9 mouse cellular contexts compared by ENCODE assay signal in the genomic region with DNA sequence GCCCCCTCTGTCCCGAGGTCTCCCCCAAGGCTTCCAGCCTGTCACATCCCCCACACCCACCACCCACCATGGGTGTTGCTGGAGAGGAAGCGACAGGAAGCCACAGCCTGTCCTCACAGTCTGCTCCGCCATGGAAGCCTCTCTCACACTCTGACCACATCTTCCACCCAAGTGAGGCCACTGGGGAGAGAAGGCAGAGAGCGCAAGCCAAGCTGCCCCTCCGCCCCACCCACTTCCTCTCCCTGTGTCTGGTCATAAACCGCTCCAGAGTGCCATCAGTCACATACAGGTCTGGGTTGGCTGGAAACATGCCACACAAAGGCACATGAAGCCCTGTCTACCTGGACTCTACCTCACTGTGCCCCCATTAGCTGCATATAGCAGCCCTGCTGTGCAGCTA. TPM values are rescaled to one million over a fixed set of nuclear protein-coding genes. Genes with fewer than 3 reads are reported as not detected.
DNase-seq lines count a peak whose midpoint lies in the region; ATAC-seq and TF ChIP-seq lines count a peak whose summit lies in the region.
"Had no signal": no experiment of that assay in that cellular context is flagged by ENCODE, and none has a peak within 500 bp of the region (broad histone marks: within the 10 kb centered on the region; RNA-seq: fewer than 3 reads in every experiment).

No protein-coding gene starts in this region.

- H3K27me3 ChIP-seq in forebrain, embryonic 10.5 days (ENCODE audit: poor library complexity, severe bottlenecking), result no peaks in the 10 kb centered on the region
- H3K27me3 ChIP-seq in forebrain, embryonic 11.5 days (ENCODE audit: control insufficient read depth, insufficient read depth, low read length), result no peaks in the 10 kb centered on the region
- H3K27me3 ChIP-seq in G1E (ENCODE audit: insufficient read depth, low read length), result peaks cover 48% of the 10 kb centered on the region
- no peaks in the 10 kb centered on the region for H3K27me3 ChIP-seq in liver, embryonic 16.5 days (ENCODE audit: control insufficient read depth, insufficient read depth, low read depth, low read length)
- H3K27me3 ChIP-seq in forebrain, postnatal 0 days (ENCODE audit: insufficient read depth, low read length), result no peaks in the 10 kb centered on the region
- H3K27me3 ChIP-seq in kidney, embryonic 15.5 days, result no peaks in the 10 kb centered on the region

- no peaks in the 10 kb centered on the region for H3K9me3 ChIP-seq in forebrain, embryonic 10.5 days
- H3K9me3 ChIP-seq in forebrain, embryonic 11.5 days (ENCODE audit: control insufficient read depth, low read length), result no peaks in the 10 kb centered on the region
- no peaks in the 10 kb centered on the region for H3K9me3 ChIP-seq in G1E (replicated peaks)
- H3K9me3 ChIP-seq in liver, embryonic 16.5 days (replicated peaks; ENCODE audit: control insufficient read depth, low read length), result no peaks in the 10 kb centered on the region
- H3K9me3 ChIP-seq in forebrain, postnatal 0 days (ENCODE audit: low read length), result no peaks in the 10 kb centered on the region
- H3K9me3 ChIP-seq in kidney, embryonic 15.5 days (replicated peaks), result no peaks in the 10 kb centered on the region

- WGBS in forebrain, embryonic 10.5 days, result 92% methylated on average over 6 of the region's 6 CpGs
- 88% methylated on average over 6 of the region's 6 CpGs for WGBS in forebrain, embryonic 11.5 days
- 27% methylated on average over 6 of the region's 6 CpGs for WGBS in liver, embryonic 16.5 days (ENCODE audit: insufficient replicate concordance)
- WGBS in forebrain, postnatal 0 days, result 87% methylated on average over 6 of the region's 6 CpGs
- 66% methylated on average over 6 of the region's 6 CpGs for WGBS in kidney, embryonic 15.5 days

- peaks cover 14% of the 10 kb centered on the region for H3K4me1 ChIP-seq in forebrain, embryonic 10.5 days
- peaks cover 4% of the 10 kb centered on the region for H3K4me1 ChIP-seq in forebrain, embryonic 11.5 days (replicated peaks; ENCODE audit: control insufficient read depth, insufficient read depth, low read length)
- peaks cover 66% of the 10 kb centered on the region for H3K4me1 ChIP-seq in G1E (ENCODE audit: insufficient read depth, low read depth, low read length)
- peaks cover 22% of the 10 kb centered on the region for H3K4me1 ChIP-seq in liver, embryonic 16.5 days (ENCODE audit: control insufficient read depth, low read depth, low read length)
- H3K4me1 ChIP-seq in forebrain, postnatal 0 days (ENCODE audit: insufficient read depth), result no peaks in the 10 kb centered on the region
- H3K4me1 ChIP-seq in kidney, embryonic 15.5 days, result peaks cover 14% of the 10 kb centered on the region

- no peak overlapping the region for H3K4me2 ChIP-seq in forebrain, embryonic 11.5 days (ENCODE audit: low read depth, low read length, severe bottlenecking)
- no peak overlapping the region for H3K4me2 ChIP-seq in liver, embryonic 16.5 days (ENCODE audit: low read depth, low read length)
- no peak overlapping the region for H3K4me2 ChIP-seq in forebrain, postnatal 0 days (ENCODE audit: low read depth)
- H3K4me2 ChIP-seq in kidney, embryonic 15.5 days, result no peak overlapping the region

- no peak for DNase-seq in forebrain, embryonic 10.5 days (ENCODE audit: extremely low spot score, low spot score)
- DNase-seq in forebrain, embryonic 11.5 days (ENCODE audit: low spot score), result no peak
- peak; percentile 62 for DNase-seq in G1E (ENCODE audit: low spot score)
- peak; percentile 56 to 57 for DNase-seq in spleen, adult 18-20 months
- DNase-seq in frontal cortex, postnatal 36 days (ENCODE audit: low spot score in 2 of 2), result no peak
- no peak for DNase-seq in forebrain, postnatal 0 days
- DNase-seq: gastrocnemius, adult 2 months had no signal

- TF ChIP-seq CTCF in G1E (IDR thresholded peaks at IDR 0.05; ENCODE audit: low read depth, low read length), result no peak
- no peak for TF ChIP-seq CTCF in forebrain, postnatal 0 days (IDR thresholded peaks at IDR 0.05; ENCODE audit: low read depth)

- H3K36me3 ChIP-seq in forebrain, embryonic 10.5 days (replicated peaks), result no peaks in the 10 kb centered on the region
- H3K36me3 ChIP-seq in forebrain, embryonic 11.5 days (ENCODE audit: control insufficient read depth, insufficient read depth, low read length), result no peaks in the 10 kb centered on the region
- no peaks in the 10 kb centered on the region for H3K36me3 ChIP-seq in G1E (replicated peaks)
- no peaks in the 10 kb centered on the region for H3K36me3 ChIP-seq in liver, embryonic 16.5 days (ENCODE audit: control insufficient read depth, insufficient read depth)
- 0 out of 2 replicates have a peak, but pooled peaks cover 8% of the 10 kb centered on the region for H3K36me3 ChIP-seq in forebrain, postnatal 0 days (ENCODE audit: insufficient read depth)
- no peaks in the 10 kb centered on the region for H3K36me3 ChIP-seq in kidney, embryonic 15.5 days

- H3K9ac ChIP-seq in forebrain, embryonic 11.5 days (ENCODE audit: low read length), result no peak overlapping the region
- H3K9ac ChIP-seq in liver, embryonic 16.5 days (ENCODE audit: low read depth, low read length), result peak overlapping the region; percentile 34; the same call in 1 of the 2 replicates
- no peak overlapping the region for H3K9ac ChIP-seq in forebrain, postnatal 0 days
- no peak overlapping the region for H3K9ac ChIP-seq in kidney, embryonic 15.5 days

- no peak overlapping the region for H3K4me3 ChIP-seq in forebrain, embryonic 10.5 days
- H3K4me3 ChIP-seq in forebrain, embryonic 11.5 days (ENCODE audit: low read depth, low read length), result no peak overlapping the region
- peak overlapping the region; percentile 65 for H3K4me3 ChIP-seq in G1E (ENCODE audit: low read depth, low read length)
- no peak overlapping the region for H3K4me3 ChIP-seq in liver, embryonic 16.5 days (ENCODE audit: low read depth, low read length)
- no peak overlapping the region for H3K4me3 ChIP-seq in forebrain, postnatal 0 days (ENCODE audit: low read depth, low read length)
- H3K4me3 ChIP-seq in kidney, embryonic 15.5 days (replicated peaks), result no peak overlapping the region
- H3K4me3 ChIP-seq: gastrocnemius, adult 2 months had no signal

- ATAC-seq in forebrain, embryonic 11.5 days (replicated peaks; ENCODE audit: low FRiP score), result no peak
- peak; percentile 78 for ATAC-seq in G1E (ENCODE audit: extremely low read depth, insufficient number of reproducible peaks, low FRiP score, poor library complexity, severe bottlenecking)
- ATAC-seq in liver, embryonic 16.5 days (ENCODE audit: low read depth), result peak; percentile 70
- ATAC-seq in forebrain, postnatal 0 days, result no peak
- no peak for ATAC-seq in kidney, embryonic 15.5 days (replicated peaks; ENCODE audit: low FRiP score)

- H3K27ac ChIP-seq in forebrain, embryonic 10.5 days, result peak overlapping the region; percentile 56
- no peak overlapping the region for H3K27ac ChIP-seq in forebrain, embryonic 11.5 days (ENCODE audit: low read depth, low read length)
- peak overlapping the region; percentile 65 for H3K27ac ChIP-seq in liver, embryonic 16.5 days (ENCODE audit: low read length)
- no peak overlapping the region for H3K27ac ChIP-seq in forebrain, postnatal 0 days (ENCODE audit: low read depth, low read length)
- H3K27ac ChIP-seq in kidney, embryonic 15.5 days, result no peak overlapping the region
- H3K27ac ChIP-seq: gastrocnemius, adult 2 months had no signal

RNA-seq across cellular contexts. Expression of gene Gfod1, which starts 53.3 kb away (rescaled TPM):
- 0.18 and 0.22 TPM in 2 replicates for polyA plus RNA-seq in forebrain, embryonic 10.5 days (2016; fragmentation: Nextera tagmentation; extraction: Ambion mirVana)
- polyA plus RNA-seq in forebrain, embryonic 11.5 days (2014; fragmentation: Nextera tagmentation; extraction: Ambion mirVana), result 0.39 and 0.45 TPM in 2 replicates
- total RNA-seq in G1E (2014; fragmentation: Nextera tagmentation), result 0.73 and 1.1 TPM in 2 replicates
- 0.35 and 0.49 TPM in 2 replicates for total RNA-seq in G1E (2017)
- 0.19 and 0.22 TPM in 2 replicates for polyA plus RNA-seq in G1E (2012)
- polyA plus RNA-seq in liver, embryonic 16.5 days (2015; fragmentation: Nextera tagmentation; extraction: Ambion mirVana), result 0.59 and 0.63 TPM in 2 replicates
- 16.6 and 18.6 TPM in 2 replicates for total RNA-seq in forebrain, postnatal 0 days (2014; rRNA removed)
- polyA plus RNA-seq in forebrain, postnatal 0 days (2015; fragmentation: Nextera tagmentation; extraction: Ambion mirVana), result 3.0 and 3.9 TPM in 2 replicates
- 0.28 and 0.65 TPM in 2 replicates for polyA plus RNA-seq in kidney, embryonic 15.5 days (2015; fragmentation: Nextera tagmentation; extraction: Ambion mirVana)

Comparison
In these comparisons a context has a peak if more than half of its experiments do, and no peak if none do; other contexts are left out.
1. H3K27ac ChIP-seq: peak in forebrain, embryonic 10.5 days (single experiment) and liver, embryonic 16.5 days (single experiment); none in forebrain, embryonic 11.5 days (single experiment), forebrain, postnatal 0 days (single experiment) and kidney, embryonic 15.5 days (single experiment).
2. DNase-seq: peak in G1E (single experiment) and spleen, adult 18-20 months (2 of 2); none in forebrain, embryonic 10.5 days (single experiment), forebrain, embryonic 11.5 days (single experiment), frontal cortex, postnatal 36 days (0 of 2) and forebrain, postnatal 0 days (single experiment).
3. ATAC-seq: peak in G1E (single experiment) and liver, embryonic 16.5 days (single experiment); none in forebrain, embryonic 11.5 days (single experiment), forebrain, postnatal 0 days (single experiment) and kidney, embryonic 15.5 days (single experiment).